Mouse (Mus musculus): ENCODE results near the gene Syne3. TPM values are rescaled to one million over a fixed set of nuclear protein-coding genes. Genes with fewer than 3 reads are reported as not detected.

Gene Syne3
- polyA plus RNA-seq (2015; fragmentation: Nextera tagmentation; extraction: Ambion mirVana): 2.8 TPM in 2 replicates

DNA sequence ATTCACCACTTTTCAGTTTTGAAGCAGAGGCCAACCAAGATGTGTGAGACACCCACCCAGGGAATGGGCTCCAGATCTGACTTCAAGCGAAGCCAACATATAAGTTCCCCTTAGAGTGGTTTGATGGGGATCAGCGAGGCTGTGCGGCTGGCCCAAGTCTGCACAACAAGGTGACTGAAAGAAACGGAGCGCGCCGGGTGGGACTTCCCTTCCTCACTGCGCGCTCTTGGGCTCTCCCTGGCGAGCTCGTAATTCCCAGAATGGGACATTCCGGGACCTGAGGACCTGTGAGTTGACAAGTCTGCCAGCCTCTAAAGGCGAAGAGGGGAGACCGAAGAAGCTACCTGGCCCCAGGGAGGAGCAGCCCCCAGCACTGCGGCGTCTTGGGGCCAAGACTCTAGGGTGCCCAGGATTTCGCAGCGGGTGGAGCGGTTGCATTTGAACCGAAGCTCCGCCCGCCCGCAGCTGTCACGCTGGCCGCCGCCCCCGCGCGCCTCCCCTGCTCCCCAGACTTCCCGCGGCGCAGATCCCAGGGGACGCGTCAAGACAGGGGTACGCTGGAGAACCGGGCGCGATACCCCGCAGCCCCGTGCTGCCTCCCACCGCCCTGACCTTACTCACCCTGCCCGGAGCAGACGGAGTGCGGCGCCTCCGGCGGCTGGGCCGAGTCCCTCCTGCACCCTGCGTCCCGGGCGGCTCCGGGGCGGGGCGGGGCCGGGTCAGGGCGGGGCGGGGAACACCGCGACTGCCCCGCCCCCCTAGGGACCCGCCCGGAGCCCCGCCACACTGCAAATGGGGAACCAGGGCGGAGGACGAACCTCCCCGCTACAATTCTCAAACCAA lies at the start of gene Syne3:
Gene Syne3, minus strand, starts transcription at position 440 of the 843 bp plus-strand sequence.
- Histone ChIP-seq H3K4me1 (ENCODE audit: control insufficient read depth, low read depth, low read length) (peaks cover 78% of the 10 kb centered on the region), H3K9ac (ENCODE audit: low read depth, low read length) (peak within 1 kb of the TSS; percentile 87), H3K9me3 (replicated peaks; ENCODE audit: control insufficient read depth, low read length) (no peaks in the 10 kb centered on the region), H3K4me2 (ENCODE audit: low read depth, low read length) (peak within 1 kb of the TSS; percentile 89), H3K27ac (ENCODE audit: low read length) (peak within 1 kb of the TSS; percentile 94), H3K36me3 (ENCODE audit: control insufficient read depth, insufficient read depth) (no peaks in the 10 kb centered on the region), H3K4me3 (ENCODE audit: low read depth, low read length) (peak within 1 kb of the TSS; percentile 89), H3K27me3 (ENCODE audit: control insufficient read depth, insufficient read depth, low read depth, low read length) (no peaks in the 10 kb centered on the region)
- peak; percentile 92 for ATAC-seq (ENCODE audit: low read depth)
- WGBS (ENCODE audit: insufficient replicate concordance): 0% methylated on average over 65 of the region's 66 CpGs

- H3K36me3 ChIP-seq (ENCODE audit: control insufficient read depth, insufficient read depth): no peaks in the 10 kb centered on the region
- peak; percentile 64 for ATAC-seq (ENCODE audit: low read depth)
- no peak overlapping the region for H3K9ac ChIP-seq (ENCODE audit: low read depth, low read length)
- no peak overlapping the region for H3K4me3 ChIP-seq (ENCODE audit: low read depth, low read length)
- no peaks in the 10 kb centered on the region for H3K9me3 ChIP-seq (replicated peaks; ENCODE audit: control insufficient read depth, low read length)
- no peaks in the 10 kb centered on the region; the same call in 1 of the 2 replicates for H3K4me1 ChIP-seq (ENCODE audit: control insufficient read depth, low read depth, low read length)
- H3K27me3 ChIP-seq (ENCODE audit: control insufficient read depth, insufficient read depth, low read depth, low read length): no peaks in the 10 kb centered on the region
- H3K27ac ChIP-seq (ENCODE audit: low read length): no peak overlapping the region
- no peak overlapping the region for H3K4me2 ChIP-seq (ENCODE audit: low read depth, low read length)
- WGBS (ENCODE audit: insufficient replicate concordance): 68% methylated on average over 6 of the region's 6 CpGs
These were observed 45.7 kb upstream of the Syne3 start for GRCm38 (mm10) chr12:105055308-105055707.

DNA sequence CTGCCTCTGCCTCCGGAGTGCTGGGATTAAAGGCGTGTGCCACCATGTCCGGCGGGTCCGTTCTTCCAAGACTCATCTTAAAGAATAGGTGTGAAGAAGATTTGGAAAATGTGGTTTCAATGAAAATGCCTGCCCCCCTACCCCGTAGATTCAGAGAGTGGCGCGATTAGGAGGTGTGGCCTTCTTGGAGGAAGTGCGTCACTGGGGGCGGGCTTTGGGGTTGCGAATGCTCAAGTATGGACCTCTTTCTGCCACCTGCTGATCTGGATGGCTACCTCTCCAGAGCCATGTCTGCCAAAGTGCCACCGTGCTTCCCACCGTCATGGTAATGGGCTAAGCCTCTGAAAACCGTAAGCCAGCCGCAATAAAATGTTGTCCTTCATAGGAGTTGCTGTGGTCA lies 44.4 kb upstream of the Syne3 start:
- Histone ChIP-seq H3K4me3 (ENCODE audit: low read depth, low read length) (no peak overlapping the region), H3K9ac (ENCODE audit: low read depth, low read length) (no peak overlapping the region), H3K27me3 (ENCODE audit: control insufficient read depth, insufficient read depth, low read depth, low read length) (no peaks in the 10 kb centered on the region), H3K9me3 (replicated peaks; ENCODE audit: control insufficient read depth, low read length) (no peaks in the 10 kb centered on the region), H3K4me1 (ENCODE audit: control insufficient read depth, low read depth, low read length) (no peaks in the 10 kb centered on the region; the same call in 1 of the 2 replicates), H3K27ac (ENCODE audit: low read length) (no peak overlapping the region), H3K4me2 (ENCODE audit: low read depth, low read length) (no peak overlapping the region), H3K36me3 (ENCODE audit: control insufficient read depth, insufficient read depth) (no peaks in the 10 kb centered on the region)
- ATAC-seq (ENCODE audit: low read depth): no peak
- 92% methylated on average over 15 of the region's 15 CpGs for WGBS (ENCODE audit: insufficient replicate concordance)

GRCm38 (mm10) chr12:105050898-105051297 lies 41.3 kb upstream of the Syne3 start:
- peaks cover 5% of the 10 kb centered on the region for H3K36me3 ChIP-seq (ENCODE audit: control insufficient read depth, insufficient read depth)
- WGBS (ENCODE audit: insufficient replicate concordance): 15% methylated on average over 4 of the region's 4 CpGs
- ATAC-seq (ENCODE audit: low read depth): no peak
- H3K4me1 ChIP-seq (ENCODE audit: control insufficient read depth, low read depth, low read length): no peaks in the 10 kb centered on the region; the same call in 1 of the 2 replicates
- no peak overlapping the region for H3K4me2 ChIP-seq (ENCODE audit: low read depth, low read length)
- H3K27ac ChIP-seq (ENCODE audit: low read length): no peak overlapping the region; the same call in 1 of the 2 replicates
- H3K4me3 ChIP-seq (ENCODE audit: low read depth, low read length): no peak overlapping the region
- no peak overlapping the region for H3K9ac ChIP-seq (ENCODE audit: low read depth, low read length)
- no peaks in the 10 kb centered on the region for H3K27me3 ChIP-seq (ENCODE audit: control insufficient read depth, insufficient read depth, low read depth, low read length)
- no peaks in the 10 kb centered on the region for H3K9me3 ChIP-seq (replicated peaks; ENCODE audit: control insufficient read depth, low read length)

- Histone ChIP-seq H3K4me1 (ENCODE audit: control insufficient read depth, low read depth, low read length) (no peaks in the 10 kb centered on the region; the same call in 1 of the 2 replicates), H3K4me3 (ENCODE audit: low read depth, low read length) (no peak overlapping the region), H3K36me3 (ENCODE audit: control insufficient read depth, insufficient read depth) (peaks cover 16% of the 10 kb centered on the region), H3K27me3 (ENCODE audit: control insufficient read depth, insufficient read depth, low read depth, low read length) (no peaks in the 10 kb centered on the region), H3K27ac (ENCODE audit: low read length) (no peak overlapping the region), H3K4me2 (ENCODE audit: low read depth, low read length) (no peak overlapping the region), H3K9ac (ENCODE audit: low read depth, low read length) (no peak overlapping the region), H3K9me3 (replicated peaks; ENCODE audit: control insufficient read depth, low read length) (no peaks in the 10 kb centered on the region)
- WGBS (ENCODE audit: insufficient replicate concordance): 76% methylated on average over 12 of the region's 12 CpGs
- no peak for ATAC-seq (ENCODE audit: low read depth)
These were observed 40.2 kb upstream of the Syne3 start for GRCm38 (mm10) chr12:105049813-105050212.

GRCm38 (mm10) chr12:105048301-105048863 lies 38.8 kb upstream of the Syne3 start:
- 71% methylated on average over 17 of the region's 17 CpGs for WGBS (ENCODE audit: insufficient replicate concordance)
- no peak overlapping the region for H3K4me2 ChIP-seq (ENCODE audit: low read depth, low read length)

GRCm38 (mm10) chr12:105044775-105045174 lies 35.2 kb upstream of the Syne3 start:
- Histone ChIP-seq H3K4me3 (ENCODE audit: low read depth, low read length) (no peak overlapping the region), H3K9me3 (replicated peaks; ENCODE audit: control insufficient read depth, low read length) (no peaks in the 10 kb centered on the region), H3K4me2 (ENCODE audit: low read depth, low read length) (no peak overlapping the region), H3K9ac (ENCODE audit: low read depth, low read length) (no peak overlapping the region), H3K4me1 (ENCODE audit: control insufficient read depth, low read depth, low read length) (peaks cover 17% of the 10 kb centered on the region), H3K36me3 (ENCODE audit: control insufficient read depth, insufficient read depth) (peaks cover 63% of the 10 kb centered on the region), H3K27ac (ENCODE audit: low read length) (no peak overlapping the region), H3K27me3 (ENCODE audit: control insufficient read depth, insufficient read depth, low read depth, low read length) (no peaks in the 10 kb centered on the region)
- no peak for ATAC-seq (ENCODE audit: low read depth)
- WGBS (ENCODE audit: insufficient replicate concordance): 84% methylated on average over 9 of the region's 9 CpGs

More at GRCm38 (mm10) chr12:105048301-105048863, 38.8 kb upstream of the Syne3 start:
- Histone ChIP-seq H3K27me3 (ENCODE audit: control insufficient read depth, insufficient read depth, low read depth, low read length) (no peaks in the 10 kb centered on the region), H3K4me1 (ENCODE audit: control insufficient read depth, low read depth, low read length) (no peaks in the 10 kb centered on the region; the same call in 1 of the 2 replicates), H3K36me3 (ENCODE audit: control insufficient read depth, insufficient read depth) (peaks cover 30% of the 10 kb centered on the region), H3K9ac (ENCODE audit: low read depth, low read length) (no peak overlapping the region), H3K27ac (ENCODE audit: low read length) (no peak overlapping the region; the same call in 1 of the 2 replicates), H3K4me3 (ENCODE audit: low read depth, low read length) (no peak overlapping the region), H3K9me3 (replicated peaks; ENCODE audit: control insufficient read depth, low read length) (no peaks in the 10 kb centered on the region)
- no peak for ATAC-seq (ENCODE audit: low read depth)

GRCm38 (mm10) chr12:105043081-105043480 lies 33.5 kb upstream of the Syne3 start:
- Histone ChIP-seq H3K4me3 (ENCODE audit: low read depth, low read length) (no peak overlapping the region), H3K36me3 (ENCODE audit: control insufficient read depth, insufficient read depth) (peaks cover 68% of the 10 kb centered on the region), H3K27ac (ENCODE audit: low read length) (no peak overlapping the region), H3K4me1 (ENCODE audit: control insufficient read depth, low read depth, low read length) (peaks cover 34% of the 10 kb centered on the region), H3K9ac (ENCODE audit: low read depth, low read length) (no peak overlapping the region), H3K27me3 (ENCODE audit: control insufficient read depth, insufficient read depth, low read depth, low read length) (no peaks in the 10 kb centered on the region), H3K4me2 (ENCODE audit: low read depth, low read length) (no peak overlapping the region), H3K9me3 (replicated peaks; ENCODE audit: control insufficient read depth, low read length) (no peaks in the 10 kb centered on the region)
- ATAC-seq (ENCODE audit: low read depth): no peak
- WGBS (ENCODE audit: insufficient replicate concordance): 87% methylated on average over 5 of the region's 5 CpGs

DNA sequence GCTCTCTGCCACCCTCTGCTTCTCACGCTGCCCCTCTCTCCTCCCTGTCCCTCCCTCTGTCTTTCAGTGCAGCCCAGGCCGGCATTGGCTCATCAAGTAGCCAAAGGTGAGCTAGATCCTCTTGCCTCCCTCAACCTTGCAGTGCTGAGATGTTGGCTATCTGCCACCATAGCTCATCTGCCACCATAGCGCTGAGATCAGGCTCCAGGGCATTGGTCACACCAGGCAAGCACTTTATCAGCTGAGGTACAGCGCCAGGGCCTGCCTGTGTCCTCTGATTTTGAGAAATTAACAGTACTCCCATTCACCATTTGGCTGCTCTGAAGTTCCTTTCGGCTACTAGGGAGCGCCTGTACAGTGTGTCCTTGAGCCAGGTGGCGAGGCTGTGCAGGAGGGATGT lies 31.3 kb upstream of the Syne3 start:
- H3K4me1 ChIP-seq (ENCODE audit: control insufficient read depth, low read depth, low read length): peaks cover 55% of the 10 kb centered on the region
- peak overlapping the region; percentile 88; the same call in 1 of the 2 replicates for H3K4me2 ChIP-seq (ENCODE audit: low read depth, low read length)
- H3K9ac ChIP-seq (ENCODE audit: low read depth, low read length): peak overlapping the region; percentile 15; the same call in 1 of the 2 replicates
- H3K4me3 ChIP-seq (ENCODE audit: low read depth, low read length): no peak overlapping the region
- no peaks in the 10 kb centered on the region for H3K9me3 ChIP-seq (replicated peaks; ENCODE audit: control insufficient read depth, low read length)
- peak overlapping the region; percentile 99 for H3K27ac ChIP-seq (ENCODE audit: low read length)
- peak; percentile 6; the same call in 1 of the 2 replicates for ATAC-seq (ENCODE audit: low read depth)
- 75% methylated on average over 7 of the region's 7 CpGs for whole genome bisulfite sequencing (ENCODE audit: insufficient replicate concordance)
- peaks cover 78% of the 10 kb centered on the region for H3K36me3 ChIP-seq (ENCODE audit: control insufficient read depth, insufficient read depth)
- no peaks in the 10 kb centered on the region for H3K27me3 ChIP-seq (ENCODE audit: control insufficient read depth, insufficient read depth, low read depth, low read length)
